Mouse (Mus musculus) ovary, adult 18-20 months (tissue): Measurements from ENCODE around the gene Nosip.

Experiments used
- DNase-seq: peaks from one replicate; pipeline ENCODE4 v3.0.0; 2022; ENCODE audit warnings: low spot score, mixed read lengths

The Nosip gene

DNA sequence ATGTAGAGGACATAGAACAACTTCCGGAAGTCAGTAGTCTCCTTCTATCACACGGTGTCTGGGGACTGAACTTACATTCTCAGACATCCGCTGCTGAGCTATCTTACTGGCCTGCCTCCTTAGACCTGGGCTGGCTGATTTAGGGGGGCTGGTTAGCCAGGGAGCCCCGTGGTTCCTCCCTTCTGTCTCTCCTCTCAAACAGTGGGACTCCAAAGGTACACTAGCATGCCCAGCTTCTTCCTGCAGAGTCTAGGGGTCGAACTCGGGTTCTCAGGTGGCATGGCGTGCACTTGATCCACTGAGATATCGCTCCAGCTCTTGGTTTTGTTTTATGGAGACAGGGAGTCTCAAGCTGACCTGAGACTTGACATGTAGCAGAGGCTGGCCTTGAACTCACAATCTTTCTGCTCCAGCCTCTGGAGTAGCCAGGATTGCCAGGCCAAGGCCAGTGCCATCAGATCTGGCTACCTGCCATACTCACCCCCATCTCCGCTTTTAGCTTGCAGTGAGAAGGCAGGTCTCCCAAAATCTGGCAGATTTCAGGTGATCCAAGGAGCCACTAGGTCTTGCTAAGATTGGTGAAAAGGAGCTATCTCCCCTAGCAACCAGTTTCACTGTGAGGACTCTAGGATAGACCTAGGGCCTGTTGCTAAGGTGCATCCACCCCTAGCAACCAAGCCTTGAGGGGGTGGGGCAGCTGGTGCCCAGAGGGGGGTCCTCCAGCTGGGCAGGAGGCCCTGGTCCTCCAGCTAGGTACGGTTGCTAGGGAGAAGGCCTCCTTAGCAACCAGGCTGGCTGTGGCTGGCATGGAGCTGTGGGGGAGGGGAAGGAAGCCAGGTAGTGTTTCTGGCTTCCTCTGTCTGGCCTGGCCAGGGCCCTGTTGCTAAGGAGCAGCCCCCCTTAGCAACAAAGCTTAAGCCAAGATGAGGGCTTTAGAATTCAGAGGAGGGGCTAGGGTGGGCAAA, 3.3 kb upstream of the Nosip start:
- no peak for DNase-seq

DNA sequence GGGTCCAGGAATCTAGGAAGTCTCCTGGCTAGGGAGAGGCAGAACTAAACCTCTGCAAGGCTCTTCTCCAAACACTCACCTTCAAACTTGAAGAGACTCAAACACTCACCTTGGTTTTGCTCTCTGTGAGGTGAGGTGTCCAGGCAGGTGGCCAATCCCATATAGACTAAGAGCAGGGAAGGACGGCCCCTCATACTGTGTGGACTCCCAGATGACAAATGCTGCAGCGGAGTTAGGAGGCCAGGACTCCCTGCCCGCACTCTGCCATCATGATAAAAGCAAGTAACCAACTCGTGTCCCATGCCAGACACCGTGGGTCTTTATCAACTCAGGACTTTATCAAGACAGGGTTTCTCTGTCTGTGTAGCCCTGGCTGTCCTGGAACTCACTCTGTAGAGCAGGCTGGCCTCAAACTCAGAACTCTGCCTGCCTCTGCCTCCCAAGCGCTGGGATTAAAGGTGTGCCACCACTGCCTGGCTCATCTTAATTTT, 1.6 kb upstream of the Nosip start:
- no peak for DNase-seq

DNA sequence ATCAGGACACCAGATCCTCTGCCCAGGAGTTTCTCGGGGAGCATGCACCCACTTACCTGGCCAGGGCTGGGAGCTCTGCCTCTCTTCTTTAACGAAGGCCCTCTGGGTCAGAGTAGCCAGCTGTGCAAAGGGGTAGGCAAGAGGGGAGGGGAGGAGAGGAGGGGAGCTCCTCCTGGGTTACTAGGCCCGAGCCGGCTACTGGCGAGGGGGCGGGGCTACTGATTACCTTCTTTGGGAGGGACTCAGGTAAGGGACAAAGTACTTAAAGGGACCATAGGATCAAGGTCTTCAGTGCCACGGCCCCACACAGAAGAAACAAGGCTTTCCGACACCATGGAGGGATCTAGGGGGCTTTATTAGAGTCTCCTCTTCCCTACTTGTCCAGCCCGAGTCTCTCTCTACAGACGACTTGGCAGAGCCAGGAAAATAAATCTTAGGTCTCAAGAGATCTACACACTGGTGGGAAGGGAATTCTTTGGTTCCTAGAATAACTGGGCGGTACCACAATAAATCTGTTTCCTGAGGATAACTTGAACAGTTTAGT, 625 bp upstream of the Nosip start:
- DNase-seq = no peak

DNA sequence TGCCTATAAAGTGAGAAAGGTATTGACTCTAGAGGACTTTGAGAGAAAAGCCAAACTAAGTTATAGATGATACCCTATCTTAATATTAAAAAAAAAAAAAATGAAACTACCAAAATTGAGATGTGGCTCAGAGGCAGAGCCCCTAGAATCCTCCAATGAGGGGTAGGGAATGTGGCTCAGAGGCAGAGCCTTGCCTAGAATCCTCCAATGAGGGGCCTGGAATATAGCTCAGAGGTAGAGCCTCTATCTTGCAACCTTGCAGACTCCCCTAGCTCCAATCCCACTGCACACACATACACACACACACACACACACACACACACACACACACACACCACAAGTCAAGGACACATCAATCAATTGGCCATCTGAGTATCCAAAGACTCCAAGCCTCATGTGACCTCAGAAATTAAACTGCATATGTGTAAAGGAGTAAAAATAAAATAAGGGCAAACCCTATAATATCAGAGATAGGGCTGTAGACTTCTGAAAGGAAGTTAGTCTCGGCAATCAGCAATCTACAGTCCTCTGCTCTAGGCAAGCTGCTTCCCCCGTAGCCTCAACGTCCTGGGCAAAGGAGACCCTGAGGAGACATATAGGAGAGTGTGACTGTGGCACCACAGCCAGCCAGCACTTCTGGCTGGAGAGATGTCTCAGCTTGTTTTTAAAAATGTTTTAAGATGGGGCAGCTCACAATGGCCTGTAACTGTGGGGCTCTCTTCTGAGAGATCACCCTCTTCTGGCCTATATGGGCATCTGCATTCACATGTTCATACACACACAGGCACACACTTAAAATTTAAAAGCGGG, 5.2 kb downstream of the Nosip start:
- DNase-seq = no peak

DNA sequence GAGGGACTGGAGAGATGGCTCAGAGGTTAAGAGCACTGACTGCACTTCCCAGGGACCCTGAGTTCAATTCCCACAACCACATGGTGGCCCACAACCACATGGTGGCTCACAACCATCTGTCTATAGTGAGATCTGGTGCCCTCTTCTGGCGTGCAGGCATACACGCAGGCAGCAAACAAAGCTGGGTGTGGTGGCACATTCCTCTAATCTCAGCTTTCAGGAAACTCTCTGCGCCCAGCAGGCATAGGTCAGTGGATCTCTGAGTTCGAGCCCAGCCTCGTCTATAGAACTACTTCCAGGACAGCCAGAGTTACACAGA, 5.7 kb downstream of the Nosip start:
- DNase-seq = no peak

DNA sequence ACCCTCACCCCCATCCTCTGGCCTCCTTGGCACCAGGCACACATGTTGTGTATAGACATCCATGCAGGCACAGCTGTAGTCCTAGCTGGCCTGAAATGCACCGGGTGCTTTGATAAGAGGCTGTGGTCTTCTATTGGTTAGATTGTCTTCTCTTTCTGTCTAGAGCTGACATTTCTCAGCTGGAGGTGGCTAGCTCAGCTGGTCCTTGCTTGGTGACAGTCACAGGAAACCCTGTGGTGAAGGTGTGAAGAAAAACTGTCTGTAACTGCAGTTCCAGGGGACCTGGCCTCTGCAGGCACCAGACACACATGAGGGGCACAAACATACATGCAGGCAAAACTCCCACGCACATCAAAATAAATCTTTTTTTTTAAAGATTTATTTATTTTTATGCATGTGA, 7.4 kb downstream of the Nosip start:
- no peak for DNase-seq

DNA sequence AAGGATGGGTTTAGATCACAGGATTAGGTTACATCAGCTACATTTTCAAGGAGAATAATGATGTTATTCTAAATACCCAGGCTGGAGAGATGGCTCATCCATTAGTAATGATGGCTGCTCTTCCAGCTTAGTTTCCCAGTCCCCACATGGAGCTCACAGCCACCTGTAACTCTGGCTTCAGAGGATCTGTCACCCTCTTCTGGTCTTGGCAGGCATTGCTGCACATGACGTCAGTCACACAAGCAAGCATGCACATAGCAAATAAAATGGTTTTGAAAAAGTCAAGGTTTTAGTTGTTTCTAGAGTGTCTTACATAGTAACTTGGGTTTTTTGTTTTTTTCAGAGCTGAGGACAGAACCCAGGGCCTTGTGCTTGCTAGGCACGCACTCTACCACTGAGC, 10.0 kb downstream of the Nosip start:
- no peak for DNase-seq

DNA sequence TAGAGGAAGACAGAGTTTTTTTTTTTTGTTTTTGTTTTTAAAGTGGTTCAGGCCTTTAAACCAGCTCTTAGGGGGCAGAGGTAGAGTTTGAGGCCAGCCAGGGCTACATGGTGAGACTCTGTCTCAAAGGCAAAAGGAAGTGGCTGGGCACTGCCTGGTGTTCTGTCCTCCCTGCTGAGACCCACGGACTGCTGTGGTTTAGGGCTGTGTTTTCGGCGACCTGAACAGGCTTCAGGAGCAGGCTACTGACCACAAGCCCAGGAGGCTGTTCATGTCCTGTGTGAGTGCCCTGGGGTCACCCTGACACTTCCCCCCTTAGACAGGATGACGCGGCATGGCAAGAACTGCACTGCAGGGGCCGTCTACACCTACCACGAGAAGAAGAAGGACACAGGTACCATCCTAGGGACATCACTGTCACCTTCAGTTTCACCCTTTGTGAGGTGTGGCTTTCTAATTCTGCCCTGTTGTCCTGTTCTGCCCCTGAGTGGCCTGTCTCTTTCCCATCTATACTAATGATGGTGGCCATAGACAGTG, 11.0 kb downstream of the Nosip start:
- DNase-seq = no peak

DNA sequence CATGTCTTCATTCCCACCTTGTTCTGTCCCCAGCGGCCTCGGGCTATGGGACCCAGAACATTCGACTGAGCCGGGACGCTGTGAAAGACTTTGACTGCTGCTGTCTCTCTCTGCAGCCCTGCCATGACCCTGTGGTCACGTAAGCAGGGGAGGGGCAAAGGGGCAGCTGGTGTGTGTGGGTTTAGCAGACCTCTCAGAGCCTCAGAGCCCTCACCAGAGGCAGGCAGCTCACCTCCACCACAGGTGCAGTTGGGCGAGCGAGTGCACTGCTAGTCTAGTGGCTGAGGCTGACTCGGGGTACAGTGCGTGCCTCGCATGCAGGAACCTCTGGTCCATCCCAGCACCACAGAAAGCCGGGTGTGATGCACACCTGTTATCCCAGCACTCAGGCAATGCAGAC, 11.7 kb downstream of the Nosip start:
- DNase-seq = no peak

DNA sequence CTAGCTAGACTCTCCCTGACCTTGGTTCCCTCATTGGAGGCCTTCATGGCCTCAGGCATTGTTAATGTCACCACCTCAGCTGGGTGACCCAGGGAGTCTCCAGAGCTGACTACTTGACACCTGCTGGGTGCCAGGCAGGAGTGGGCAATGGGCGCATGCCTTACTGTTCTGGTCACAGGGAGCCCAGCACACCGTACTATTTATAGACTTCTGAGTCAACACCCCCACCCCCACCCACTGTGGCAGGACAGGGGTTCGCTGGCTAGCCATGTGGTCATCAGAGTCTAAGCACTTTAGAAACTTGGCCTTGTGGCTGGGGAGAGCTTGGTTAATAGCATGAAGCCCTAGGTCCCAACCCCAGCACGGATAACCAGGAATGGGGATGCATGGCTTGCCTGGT, 13.2 kb downstream of the Nosip start:
- DNase-seq = no peak

DNA sequence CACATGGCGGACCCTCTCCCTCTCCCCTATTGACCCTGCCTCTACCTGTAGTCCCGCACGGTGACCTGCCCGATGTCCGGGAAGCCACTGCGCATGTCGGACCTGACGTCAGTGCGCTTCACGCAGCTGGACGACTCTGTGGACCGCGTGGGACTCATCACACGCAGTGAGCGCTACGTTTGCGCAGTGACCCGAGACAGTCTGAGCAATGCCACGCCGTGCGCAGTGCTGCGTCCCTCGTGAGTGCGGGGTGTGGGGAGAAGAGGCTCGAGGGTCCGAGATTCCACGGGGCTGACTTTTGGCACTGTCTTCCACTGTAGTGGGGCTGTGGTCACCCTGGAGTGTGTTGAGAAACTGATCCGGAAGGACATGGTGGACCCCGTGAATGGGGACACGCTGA, 14.3 kb downstream of the Nosip start:
- no peak for DNase-seq

DNA sequence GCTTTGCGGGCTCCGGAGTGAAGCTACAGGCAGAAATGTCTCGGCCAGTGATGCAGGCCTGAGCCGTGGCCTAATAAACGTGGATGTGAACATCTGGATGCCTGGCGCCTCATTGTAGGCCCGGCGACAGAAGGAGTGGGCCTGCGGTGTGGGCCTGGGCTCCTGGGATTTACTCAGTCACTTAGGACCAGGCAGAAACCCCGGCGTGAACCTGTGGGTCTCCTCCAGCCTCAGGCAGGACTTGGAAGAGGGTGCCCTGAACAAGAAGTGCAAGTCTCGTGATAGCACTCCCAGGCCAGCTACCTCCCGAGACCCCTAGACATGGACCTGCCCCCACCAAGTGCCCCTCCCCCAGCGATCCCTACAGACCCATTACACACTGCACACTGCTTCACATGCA, 15.1 kb downstream of the Nosip start:
- no peak for DNase-seq

DNA sequence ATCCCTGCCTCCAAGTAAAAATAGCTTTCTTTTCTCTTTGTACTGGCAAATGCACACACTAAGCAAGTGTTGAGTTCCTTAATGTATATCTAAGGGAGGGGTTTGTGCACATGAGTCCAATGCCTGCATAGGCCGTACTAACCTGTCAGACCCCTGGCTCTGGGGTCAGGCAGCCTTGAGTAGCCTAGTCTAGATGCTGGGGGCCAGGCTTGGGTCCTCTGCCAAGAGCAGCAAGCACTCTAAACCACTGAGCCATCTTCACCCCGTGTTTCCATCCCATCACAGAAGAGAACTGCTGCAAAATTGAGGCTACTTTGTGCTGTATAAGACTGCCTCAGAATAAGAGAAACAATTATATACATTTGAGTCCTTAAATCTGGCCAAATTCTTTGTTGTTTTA, 15.6 kb downstream of the Nosip start:
- DNase-seq = no peak

DNA sequence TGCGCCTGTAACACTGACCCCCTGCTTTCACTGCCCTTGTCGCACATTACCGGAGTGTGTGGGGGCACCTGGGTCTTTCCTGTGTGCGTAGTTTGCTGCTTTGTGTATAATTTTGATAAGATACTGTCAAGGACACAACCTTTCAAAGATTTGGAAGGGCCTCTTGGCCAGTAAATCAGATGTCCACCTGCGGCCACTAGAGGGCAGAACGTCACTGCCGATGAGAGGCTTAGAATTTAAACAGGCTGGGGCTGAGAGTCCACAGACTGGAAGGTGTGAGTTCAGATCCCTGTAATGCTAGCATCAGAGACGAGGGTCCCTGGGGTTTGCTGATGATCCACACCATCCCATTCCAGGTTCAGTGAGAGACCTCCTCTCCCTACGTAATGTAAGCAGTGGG, 16.3 kb downstream of the Nosip start:
- no peak for DNase-seq

DNA sequence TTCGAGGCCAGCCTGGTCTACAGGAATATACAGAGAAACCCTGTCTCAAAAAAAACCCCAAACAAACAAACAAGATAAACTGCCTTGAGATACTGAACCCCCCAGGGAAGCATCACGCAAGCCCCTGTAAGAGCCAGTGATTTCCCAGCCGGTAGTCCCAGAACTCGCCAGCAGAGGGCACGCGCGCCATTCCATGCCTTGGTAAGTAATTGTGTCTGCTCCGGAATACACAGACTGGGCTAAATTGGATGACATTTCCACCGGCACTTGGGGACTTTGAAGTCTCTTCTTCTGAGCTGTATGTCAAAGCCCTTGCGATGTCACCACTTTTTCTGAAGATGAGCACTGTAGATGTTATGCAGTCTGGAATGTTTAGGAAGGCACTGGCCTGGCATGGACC, 17.6 kb downstream of the Nosip start:
- DNase-seq = peak; percentile 69

DNA sequence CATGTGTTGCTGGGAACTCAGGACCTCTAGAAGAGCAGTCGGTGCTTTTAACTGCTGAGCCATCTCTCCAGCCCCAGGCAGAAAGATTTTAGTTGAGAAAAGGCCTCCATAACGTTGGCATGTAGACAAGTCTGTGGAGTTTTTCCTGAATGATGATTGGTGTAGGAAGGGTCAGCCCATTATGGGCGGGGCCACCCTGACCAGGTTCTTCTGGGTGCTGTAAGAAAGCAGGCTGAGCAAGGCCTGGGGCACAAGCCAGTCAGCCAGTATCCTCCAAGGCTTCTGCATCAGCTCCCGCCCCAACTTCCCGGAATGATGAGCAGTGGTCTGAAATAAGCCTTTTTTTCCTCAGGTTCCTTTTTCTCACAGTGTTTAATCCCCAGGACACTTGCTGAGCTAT, 18.8 kb downstream of the Nosip start:
- no peak for DNase-seq

DNA sequence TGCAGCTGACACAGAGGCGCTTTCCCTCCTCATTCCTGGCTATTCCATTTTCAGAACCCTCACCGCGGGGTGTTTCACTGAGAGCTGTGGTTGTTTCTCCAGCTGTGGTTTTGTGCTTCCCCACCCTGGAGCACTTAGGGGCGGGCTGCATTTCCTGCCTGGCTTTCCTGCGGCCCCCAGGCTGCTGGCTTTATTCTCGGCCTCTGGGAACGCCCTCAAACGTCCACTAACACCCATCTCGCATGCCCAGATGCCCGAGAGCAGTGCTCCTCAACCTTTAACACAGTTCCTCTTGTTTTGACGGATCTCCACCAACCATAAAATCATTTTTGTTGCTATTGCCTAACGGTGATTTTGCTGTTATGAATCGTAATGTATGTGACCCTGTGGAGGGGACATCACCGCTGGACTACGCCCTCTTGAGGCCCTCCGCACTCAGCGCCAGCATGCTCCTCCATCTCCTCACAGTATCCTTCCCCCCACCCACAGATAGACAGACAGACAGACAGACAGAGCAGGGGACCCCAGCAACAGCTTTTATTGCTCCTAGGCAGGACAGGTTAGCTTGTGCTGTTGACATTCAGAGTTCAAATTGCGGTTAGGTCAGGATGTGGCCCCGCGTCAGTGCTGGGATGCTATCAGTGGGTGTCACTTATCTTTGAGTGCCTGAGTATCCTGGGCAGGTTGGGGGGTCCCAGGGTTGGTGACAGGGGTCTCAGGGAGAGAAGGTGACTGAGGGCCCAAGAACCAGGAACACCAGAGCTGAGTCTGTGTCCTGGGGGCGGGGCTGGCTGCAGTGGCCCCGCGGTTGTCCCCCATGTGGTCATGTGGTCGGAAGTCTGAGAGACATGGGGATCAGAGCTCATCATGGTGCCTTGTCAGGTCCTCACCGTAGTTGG, 20.4 kb downstream of the Nosip start:
- no peak for DNase-seq

DNA sequence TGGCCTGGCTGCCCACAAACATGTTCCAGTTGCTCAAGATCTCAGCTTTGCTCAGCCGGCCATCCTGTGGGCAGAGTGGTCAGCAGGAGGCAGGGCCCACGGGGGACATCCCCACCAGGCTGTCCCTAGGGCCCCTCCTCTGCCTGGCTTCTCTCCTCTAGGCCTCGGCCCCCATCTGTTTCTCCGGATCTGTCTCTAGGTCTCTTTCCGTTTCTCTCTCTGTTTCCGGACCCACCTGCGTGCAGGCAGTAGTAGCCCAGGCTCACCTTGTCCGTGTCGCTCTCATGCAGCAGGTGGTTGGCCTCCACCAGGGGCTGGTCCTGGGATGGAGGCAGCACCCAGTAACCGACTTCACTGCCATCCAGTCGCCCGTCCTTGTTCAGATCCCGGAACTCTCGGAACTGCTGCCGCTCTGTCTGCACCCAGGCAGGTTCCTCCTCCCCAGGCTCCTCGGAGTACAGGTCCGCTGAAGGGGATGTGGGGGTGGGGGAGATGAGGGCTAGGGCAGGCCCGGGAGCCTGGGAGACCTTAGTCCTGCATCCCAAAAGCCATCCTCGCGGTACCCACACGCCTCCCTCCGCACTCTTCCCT, 21.2 kb downstream of the Nosip start:
- no peak for DNase-seq

DNA sequence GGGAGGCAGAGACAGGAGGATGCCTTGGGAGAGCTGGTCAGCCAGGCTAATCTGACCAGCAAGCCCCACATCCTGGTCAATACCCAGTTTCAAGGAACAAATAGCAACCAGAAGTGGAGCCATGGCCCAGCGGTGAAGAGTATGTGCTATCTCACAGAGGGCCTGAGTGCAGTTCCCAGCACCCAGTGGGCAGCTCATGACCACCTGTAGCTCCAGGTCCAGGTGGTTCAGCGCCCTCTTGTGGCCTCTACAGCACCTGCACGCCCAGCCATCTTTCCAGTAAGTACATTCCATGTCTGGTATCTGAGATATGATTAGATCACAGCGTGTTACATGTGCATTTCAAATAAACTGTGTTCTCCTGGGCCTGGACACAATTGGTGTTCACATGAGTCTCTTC, 23.9 kb downstream of the Nosip start:
- no peak for DNase-seq

DNA sequence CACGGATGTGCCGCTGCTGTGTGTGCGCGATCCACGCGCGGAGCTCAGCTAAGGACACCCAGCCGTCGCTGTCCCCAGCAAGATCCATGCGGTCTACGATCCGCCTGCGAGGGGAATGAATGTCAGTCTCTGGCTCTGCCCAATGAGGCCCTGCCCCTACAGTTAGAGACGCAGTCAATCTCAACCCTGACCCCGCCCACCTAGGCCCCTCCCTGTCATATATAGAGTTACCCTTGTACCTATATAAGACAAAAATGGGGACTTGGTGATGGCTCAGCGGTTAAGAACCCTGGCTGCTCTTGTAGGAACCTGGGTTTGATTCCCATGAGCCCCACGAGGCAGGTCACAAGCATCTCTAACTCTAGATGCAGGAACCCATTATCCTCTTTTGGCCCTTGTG, 26.4 kb downstream of the Nosip start:
- DNase-seq = no peak

DNA sequence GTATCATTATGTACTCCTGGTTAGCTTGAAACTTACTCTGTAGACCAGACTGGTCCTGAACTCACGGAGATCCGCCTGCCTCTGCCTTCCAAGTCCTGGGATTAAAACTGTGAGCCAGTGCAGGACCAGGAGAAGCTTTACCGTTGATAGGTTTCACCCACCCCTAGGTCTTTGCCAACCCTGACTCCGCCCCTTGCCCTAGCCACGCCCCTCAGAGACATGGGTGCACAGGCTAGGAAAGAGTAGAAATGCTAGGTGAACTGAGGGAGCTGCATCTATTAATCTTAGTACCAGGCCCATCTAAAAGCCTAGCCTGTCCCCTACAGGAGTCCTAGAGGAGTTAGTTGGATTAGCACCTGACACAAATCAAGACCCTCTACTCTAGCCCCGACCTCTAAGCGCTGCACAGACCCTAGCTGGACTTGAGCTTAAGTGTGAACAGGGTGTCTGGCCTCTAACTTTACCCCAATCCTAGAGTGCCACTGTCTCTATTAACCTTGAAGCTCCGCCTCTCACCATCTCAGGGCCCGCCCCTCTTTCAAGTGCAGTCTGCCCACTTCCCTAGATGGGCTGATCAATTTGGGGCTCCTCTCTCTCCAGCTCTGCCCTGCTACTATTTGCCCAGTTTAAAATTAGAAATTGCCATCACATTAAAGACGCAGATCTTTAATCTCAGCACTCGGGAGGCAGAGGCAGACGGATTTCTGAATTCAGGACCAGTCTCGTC, 28.2 kb downstream of the Nosip start:
- no peak for DNase-seq
